Mouse (Mus musculus): Measurements from ENCODE around the gene Ythdf2.
A peak's percentile ranks its signal among the peaks of the same experiment; 100 is the strongest.

Gene Ythdf2

DNA sequence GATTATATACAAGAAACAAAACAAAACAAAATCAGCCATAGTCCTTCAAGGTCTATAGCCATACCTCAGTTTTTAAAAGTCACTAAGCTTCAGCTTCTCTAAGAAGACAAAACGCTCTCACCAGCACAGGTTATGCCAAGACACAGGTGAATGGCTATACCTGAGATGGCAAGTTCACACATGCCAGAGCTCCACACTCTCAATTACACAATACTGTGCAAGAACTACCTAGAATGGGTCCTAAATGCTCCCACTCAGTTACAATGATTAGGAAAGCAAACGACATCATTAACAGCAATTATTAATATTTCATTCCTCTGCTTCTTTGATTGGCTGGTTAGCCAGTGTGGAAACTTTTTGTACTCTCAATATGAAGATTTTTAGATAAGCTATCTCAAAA is 2.8 kb downstream of the Ythdf2 start:
- DNase-seq (ENCODE audit: low spot score) = no peak

DNA sequence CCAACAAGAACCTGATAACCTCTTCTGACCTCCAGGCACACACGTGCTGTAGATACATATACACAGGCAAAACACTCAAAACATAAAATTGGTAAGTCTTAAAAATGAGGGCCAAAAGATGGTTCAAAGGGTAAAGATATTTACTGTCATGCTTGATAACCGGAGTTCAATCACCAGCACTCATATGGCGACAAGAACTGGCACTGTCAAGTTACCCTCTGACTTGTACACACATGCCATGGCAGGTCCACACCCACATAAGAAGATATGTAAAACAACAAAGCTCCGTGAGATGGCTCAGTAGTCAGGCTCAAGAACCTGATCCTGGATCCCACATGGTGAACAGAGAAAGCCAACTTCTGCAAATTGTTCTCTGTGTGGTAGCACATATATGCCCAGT is 4.8 kb downstream of the Ythdf2 start:
- no peak for DNase-seq (ENCODE audit: low spot score)

GRCm38 (mm10) chr4:132198771-132199170 is 13.3 kb downstream of the Ythdf2 start:
- no peak for DNase-seq (ENCODE audit: low spot score)

DNA sequence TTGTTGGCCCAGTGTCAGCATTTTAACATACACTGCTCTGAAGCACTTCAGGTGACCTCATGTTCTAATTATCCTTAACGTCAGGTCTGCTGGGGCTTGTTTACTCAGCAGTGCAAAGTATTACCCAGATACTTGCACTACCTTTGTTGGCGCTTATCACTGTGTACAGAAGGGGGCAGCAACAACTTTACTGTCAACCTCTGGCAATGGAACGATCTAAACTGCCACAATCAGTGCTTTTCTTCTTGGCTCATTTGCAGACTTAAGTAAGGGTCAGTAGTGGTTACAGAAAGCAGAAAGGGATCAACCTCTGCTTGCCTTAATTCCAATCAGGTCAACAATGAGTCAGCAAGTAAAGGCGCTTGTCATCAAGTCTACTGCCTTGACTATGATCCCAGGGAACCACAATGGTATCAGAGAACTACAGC is 13.8 kb downstream of the Ythdf2 start:
- DNase-seq (ENCODE audit: low spot score) = no peak

DNA sequence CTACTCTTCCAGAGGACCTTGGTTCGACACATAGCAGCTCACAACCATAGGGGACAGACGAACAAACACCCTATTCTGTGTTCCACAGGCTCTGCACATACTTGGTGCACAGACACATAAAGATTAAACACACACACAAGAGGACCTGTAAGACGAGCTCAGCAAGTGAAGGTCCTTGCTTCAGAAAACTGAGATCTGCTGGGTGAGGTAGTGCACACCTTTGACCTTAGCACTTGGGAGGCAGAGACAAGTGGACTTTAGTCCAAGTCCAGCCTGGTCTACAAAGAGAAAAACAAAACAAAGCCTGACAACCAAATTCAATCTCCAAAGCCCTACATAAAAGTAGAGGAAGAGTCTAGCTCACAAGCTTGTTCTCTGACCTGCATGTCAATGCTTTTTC is 17.1 kb downstream of the Ythdf2 start:
- no peak for DNase-seq (ENCODE audit: low spot score)

DNA sequence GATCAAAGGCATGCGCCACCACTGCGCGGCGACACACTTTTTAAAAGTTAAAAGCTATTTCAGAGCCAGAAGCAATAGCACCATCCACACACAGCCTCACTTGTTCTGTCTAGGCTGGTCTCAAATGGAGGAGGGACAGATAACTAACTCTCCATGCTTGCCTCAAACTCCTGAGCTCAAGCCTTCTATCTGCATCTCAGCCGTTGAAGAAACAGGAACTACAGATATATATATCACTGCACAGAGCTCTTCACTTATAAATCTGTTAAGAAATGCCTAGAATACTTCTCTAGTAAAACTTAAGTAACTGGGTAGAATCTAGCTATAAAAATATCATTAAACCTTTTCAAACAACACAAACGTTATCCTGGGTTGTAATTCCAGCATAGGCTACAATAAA is 17.7 kb downstream of the Ythdf2 start:
- DNase-seq (ENCODE audit: low spot score) = no peak

DNA sequence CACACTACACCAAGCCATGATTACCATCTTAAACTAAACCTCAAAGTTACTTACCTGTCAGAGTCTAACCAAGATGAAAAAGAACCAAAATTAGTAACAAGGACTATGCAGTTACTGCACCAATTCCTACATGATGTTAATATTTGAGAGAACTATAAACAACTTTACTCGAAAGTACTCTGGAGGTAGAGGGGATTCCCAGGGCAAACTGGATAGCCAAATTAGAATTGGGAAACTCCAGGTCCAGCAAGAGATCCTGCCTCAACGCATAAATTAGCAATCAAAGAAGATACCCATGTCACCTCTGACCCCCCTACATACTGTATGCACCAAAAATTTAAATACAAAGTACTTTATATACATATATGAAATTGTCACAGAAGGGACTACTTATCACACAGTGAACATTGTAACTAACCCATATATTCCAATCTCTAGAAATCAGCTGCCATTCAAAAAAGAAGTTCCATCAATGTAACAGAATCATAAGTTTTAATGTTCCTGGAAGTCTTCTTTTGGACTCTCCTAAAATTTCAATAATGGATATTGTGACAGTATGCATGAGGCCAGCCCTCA is 24.2 kb downstream of the Ythdf2 start:
- DNase-seq (ENCODE audit: low spot score) = no peak

DNA sequence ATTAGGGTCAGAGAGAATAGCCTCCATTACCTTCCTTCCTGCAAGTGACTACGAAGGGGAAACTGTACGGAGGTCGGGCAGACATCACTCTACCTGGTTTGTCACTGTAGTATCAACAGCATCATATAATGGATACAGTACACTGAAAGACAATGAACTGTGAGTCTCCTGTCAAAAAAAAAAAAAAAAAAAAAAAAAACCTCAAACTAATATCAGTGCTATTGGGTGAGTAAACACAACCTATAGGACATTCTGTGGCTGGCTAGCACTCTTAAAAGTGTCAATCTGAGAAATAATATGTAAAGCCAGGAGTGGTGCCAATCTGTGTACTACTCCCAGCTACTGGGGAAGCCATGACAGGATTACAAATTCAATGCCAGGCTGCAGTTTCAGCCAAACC is 28.9 kb downstream of the Ythdf2 start:
- DNase-seq (ENCODE audit: low spot score) = no peak

GRCm38 (mm10) chr4:132181721-132182658 is 30.1 kb downstream of the Ythdf2 start:
- DNase-seq (ENCODE audit: low spot score) = no peak

DNA sequence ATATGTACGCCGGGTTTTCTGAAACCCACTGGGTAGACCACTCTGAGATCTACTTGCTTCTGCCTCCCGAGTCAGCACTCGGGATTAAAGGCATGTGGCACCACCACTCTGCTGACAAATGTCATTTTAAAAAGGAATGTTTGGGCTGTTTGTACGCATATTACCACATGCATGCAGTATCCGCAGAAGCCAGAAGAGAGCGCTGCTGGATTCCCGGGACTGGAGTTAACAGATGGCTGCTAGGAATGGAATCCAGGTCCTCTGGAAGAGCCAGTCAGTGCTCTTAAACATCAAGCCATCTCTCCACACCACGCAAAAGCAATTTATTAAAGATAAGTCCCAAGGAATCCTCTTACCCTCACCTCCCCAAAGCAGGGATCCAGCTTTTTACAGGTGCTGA is 31.4 kb downstream of the Ythdf2 start:
- DNase-seq (ENCODE audit: low spot score) = no peak

DNA sequence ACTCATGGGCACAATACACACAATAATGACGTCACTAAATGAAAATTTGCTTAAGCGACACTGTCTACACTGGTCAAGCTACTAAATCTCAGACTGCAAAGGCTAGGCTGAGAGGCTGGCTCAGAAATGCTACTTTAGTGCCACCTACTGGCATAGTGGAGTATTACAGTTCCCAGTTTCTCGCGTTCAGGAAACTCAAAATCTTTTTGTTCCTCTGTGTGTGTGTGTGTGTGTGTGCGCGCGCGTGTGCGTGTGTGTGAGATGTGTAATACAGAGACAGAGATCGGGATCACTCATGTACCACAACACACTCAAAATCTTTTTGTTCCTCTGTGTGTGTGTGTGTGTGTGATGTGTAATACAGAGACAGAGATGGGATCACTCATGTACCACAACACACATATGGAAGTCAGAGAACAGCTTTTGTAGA is 33.5 kb downstream of the Ythdf2 start:
- peak; percentile 57 for DNase-seq (ENCODE audit: low spot score)

GRCm38 (mm10) chr4:132176474-132176873 is 35.6 kb downstream of the Ythdf2 start:
- DNase-seq (ENCODE audit: low spot score) = no peak

- DNase-seq (ENCODE audit: low spot score) = no peak
These were observed 41.2 kb downstream of the Ythdf2 start for GRCm38 (mm10) chr4:132170891-132171290.

GRCm38 (mm10) chr4:132169761-132170160 is 42.3 kb downstream of the Ythdf2 start:
- no peak for DNase-seq (ENCODE audit: low spot score)

DNA sequence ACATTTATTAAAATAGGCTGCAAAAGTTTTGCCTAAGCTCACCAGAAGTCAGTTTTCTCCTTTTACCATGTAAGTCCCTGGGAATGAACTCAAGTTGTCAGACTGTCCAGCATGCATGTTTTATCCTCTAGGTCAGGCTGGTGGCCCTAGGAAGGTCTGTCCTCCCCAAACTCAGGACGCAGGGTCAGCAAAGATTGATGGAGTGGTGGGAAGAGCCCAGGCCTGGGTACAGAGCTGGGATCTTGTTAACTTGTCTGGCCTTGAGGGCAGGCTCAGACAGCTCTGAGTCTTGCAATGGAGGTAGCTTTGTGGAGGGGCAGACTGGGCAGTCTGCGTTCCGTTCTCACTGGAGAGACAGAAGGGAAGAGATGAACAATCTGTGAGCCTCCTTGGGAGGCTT is 42.8 kb downstream of the Ythdf2 start:
- DNase-seq (ENCODE audit: low spot score) = no peak

- DNase-seq (ENCODE audit: low spot score) = no peak
These were observed 44.7 kb downstream of the Ythdf2 start for GRCm38 (mm10) chr4:132167436-132167835.

DNA sequence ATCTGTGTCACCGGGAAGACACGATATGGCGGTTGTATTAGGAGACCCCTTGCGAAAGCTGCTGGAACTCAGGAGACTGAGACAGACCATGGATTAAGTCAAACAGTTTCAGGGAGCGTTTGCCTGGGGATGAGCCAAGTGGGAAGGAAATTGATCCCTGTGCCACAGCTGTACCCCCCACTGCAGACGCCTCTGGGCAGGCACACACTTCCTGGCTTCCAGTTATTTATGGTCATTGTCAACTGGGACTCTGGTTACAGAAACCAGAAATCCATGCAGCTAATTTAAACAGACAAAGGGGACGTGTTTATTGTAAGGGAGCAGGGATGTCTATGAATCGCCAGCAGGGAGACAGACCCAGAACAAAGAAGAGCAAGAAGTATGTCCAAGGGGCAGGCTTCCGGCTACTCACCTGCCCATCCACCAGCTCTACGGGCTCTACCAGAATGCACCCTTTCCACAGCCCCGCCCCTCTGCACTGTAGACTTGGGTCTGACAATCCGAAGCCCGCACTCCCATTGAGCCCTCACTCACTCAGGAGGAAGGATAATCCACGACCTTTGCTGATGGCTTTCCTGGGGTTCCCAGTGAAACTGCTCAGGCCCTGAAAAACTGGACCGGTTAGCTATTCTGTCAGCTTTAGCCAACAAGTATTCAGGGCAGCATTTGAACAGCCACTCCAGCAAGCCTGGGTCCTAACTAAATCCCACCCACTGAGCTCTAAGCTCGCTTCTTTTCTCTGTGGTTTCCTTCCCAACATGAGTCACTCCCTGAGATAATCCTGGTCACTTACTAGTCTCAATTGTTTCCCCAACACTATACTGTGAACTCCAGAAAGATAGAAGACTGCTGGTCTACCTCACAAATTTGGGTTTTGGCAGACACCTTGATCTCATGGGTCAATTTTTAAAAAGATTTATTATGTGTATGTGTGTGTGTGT is 45.5 kb downstream of the Ythdf2 start:
- DNase-seq (ENCODE audit: low spot score) = no peak

GRCm38 (mm10) chr4:132165691-132166090 is 46.4 kb downstream of the Ythdf2 start:
- no peak for DNase-seq (ENCODE audit: low spot score)

GRCm38 (mm10) chr4:132156941-132157622 is 55.0 kb downstream of the Ythdf2 start:
- DNase-seq (ENCODE audit: low spot score) = peak; percentile 18

DNA sequence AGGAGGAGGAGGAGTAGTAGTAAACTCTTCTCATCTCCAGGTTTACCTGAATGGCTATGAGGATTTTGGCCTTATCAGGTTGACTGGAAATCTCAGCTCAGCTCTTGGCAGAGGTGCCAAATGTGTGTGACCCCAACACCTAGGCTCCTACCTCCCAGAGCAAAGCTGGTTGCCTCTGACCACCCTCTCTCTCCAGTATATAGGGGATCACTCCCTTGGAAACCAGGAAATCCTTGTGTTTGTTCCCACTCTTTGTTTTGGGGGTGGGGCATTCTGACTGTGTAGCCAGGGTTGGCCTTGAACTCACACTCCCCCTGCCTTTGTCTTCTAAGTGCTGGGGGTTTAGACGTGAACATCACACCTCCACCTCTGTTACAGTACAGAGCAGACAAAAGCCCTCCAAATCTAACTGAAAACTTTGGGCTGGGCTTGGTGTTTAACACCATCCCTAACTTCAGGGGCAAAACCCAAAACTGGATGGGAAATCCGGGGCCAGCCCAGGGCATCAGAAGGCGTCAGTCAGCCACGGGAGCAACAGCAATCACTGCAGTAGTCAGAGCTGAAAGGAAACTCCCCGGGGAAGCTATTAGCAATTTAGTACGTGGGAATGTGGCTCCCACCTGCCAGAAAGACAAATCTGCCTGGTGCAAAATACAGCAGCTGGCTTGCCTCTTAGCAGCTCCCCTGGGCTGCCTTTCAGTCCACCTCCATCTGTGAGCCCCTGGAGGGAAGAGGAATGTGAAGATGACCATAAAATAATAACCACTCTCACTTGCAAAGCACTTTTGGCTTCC is 57.0 kb downstream of the Ythdf2 start:
- no peak for DNase-seq (ENCODE audit: low spot score)

DNA sequence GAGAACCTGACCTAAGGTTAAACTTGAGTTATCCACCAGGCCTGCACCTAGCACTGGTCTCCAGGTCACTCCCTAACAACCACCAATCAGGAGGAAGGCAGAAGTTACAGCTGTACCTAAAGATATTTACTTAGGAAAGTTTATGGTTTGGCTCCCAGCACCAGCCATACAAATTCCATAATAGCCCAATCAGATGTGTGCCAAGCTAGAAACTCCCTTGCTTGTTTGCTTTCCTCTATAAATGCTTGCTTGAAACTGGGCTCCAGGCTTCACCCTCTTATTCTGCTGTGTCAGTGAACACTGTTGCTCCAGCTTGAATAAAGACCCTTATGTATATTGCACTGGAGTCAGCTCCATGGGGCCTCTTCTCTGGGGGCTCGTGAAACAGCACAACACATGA is 60.4 kb downstream of the Ythdf2 start:
- no peak for DNase-seq (ENCODE audit: low spot score)

Measured in urinary bladder, postnatal 25 days (tissue).